Mouse (Mus musculus): ENCODE data around the gene Agrp. TPM values are rescaled to one million over a fixed set of nuclear protein-coding genes. Genes with fewer than 3 reads are reported as not detected.

The Agrp gene
- polyA plus RNA-seq, 1 experiment from 2014 or later, result 0.88 TPM

DNA sequence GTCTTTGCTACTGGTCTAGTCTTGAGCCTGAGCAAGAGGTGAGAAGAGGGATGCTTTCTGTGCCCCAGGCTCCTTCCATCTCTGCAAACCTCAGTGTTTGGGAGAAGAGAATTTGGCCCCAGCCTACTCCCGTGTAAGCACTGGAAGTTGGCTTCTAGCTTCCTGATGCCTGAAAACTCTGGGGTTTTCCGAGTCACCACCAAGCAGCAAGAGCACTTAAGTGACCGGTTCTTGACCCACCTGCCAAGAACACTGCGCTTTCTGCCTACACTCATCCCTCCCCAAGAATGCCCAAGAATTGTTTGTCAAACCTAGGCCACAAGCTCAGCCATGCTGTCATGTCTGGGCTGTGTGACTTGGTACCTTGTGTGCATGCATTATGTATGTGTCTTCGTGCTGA, 116.7 kb downstream of the Agrp start:
- Histone ChIP-seq H3K4me2 (replicated peaks) (no peak overlapping the region), H3K27ac (no peak overlapping the region)
- WGBS, result 43% methylated on average over 5 of the region's 5 CpGs

DNA sequence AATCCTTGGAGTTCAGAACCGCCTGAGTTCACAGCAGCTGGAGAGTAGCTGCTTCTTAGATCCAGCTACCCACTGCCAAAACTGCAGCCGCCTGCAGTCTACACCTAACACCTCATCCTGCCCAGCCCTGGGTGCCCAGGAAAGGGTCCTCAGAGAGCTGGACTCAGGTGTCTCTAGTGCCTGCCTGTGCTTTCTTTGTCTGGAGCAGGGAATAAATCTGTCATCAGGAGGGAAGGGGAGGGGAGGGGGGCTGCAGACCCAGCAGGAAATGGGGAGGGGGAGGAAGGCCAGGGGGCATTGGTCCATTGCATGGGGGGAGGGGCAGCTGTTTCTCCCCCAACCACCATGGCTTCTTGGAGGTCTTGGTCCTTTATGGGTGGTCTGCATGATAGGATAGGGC, 117.6 kb downstream of the Agrp start:
- Histone ChIP-seq H3K36me3 (no peaks in the 10 kb centered on the region), H3K27ac (no peak overlapping the region), H3K9ac (peak overlapping the region; percentile 54; the same call in 1 of the 2 replicates), H3K9me3 (no peaks in the 10 kb centered on the region), H3K27me3 (replicated peaks) (peaks cover 11% of the 10 kb centered on the region; the same call in 1 of the 2 replicates), H3K4me3 (replicated peaks) (peak overlapping the region; percentile 62), H3K4me1 (replicated peaks) (peaks cover 34% of the 10 kb centered on the region), H3K4me2 (replicated peaks) (peak overlapping the region; percentile 100)
- no peak for ATAC-seq
- WGBS, result 12% methylated on average over 2 of the region's 2 CpGs

More for the DNA sequence above, 116.7 kb downstream of the Agrp start:
- Histone ChIP-seq H3K4me1 (replicated peaks) (peaks cover 34% of the 10 kb centered on the region), H3K9me3 (no peaks in the 10 kb centered on the region), H3K4me3 (replicated peaks) (no peak overlapping the region), H3K36me3 (peaks cover 4% of the 10 kb centered on the region; the same call in 1 of the 2 replicates), H3K27me3 (replicated peaks) (peaks cover 11% of the 10 kb centered on the region; the same call in 1 of the 2 replicates), H3K9ac (no peak overlapping the region)
- no peak for ATAC-seq

- Histone ChIP-seq H3K36me3 (no peaks in the 10 kb centered on the region), H3K4me3 (replicated peaks) (peak within 1 kb of the TSS; percentile 62), H3K9me3 (no peaks in the 10 kb centered on the region), H3K9ac (peak within 1 kb of the TSS; percentile 54), H3K27me3 (replicated peaks) (peaks cover 11% of the 10 kb centered on the region; the same call in 1 of the 2 replicates), H3K4me2 (replicated peaks) (peak within 1 kb of the TSS; percentile 100), H3K4me1 (replicated peaks) (peaks cover 34% of the 10 kb centered on the region), H3K27ac (no peak within 1 kb of the TSS)
- under 1% methylated on average over 58 of the region's 68 CpGs for WGBS
- ATAC-seq, result peak; percentile 77
Measured at GRCm38 (mm10) chr8:105518436-105519313, 118.5 kb downstream of the Agrp start, which contains the start of gene Hsd11b2. Gene Hsd11b2, plus strand, starts transcription at chr8:105518755.

DNA sequence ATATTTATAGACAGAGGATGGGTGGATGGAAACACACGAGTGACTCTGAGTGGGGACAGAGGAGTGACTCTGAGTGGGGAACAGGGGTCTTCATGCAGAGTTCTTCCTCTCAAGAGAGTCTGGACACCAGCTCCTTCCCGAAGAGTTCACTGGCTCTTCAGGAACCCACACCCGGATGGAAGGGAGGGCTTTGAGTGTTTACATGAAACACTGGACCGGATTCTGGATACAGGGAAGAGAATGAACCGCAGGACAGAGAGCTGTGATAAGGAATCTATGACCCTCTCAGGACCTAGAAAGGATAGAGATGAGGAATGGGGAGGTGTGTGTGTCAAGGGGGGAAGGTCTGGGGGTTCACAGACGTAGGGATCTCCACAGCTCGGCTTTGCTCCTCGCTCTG, 119.8 kb downstream of the Agrp start:
- peaks cover 34% of the 10 kb centered on the region for H3K4me1 ChIP-seq (replicated peaks)
- H3K4me2 ChIP-seq (replicated peaks), result no peak overlapping the region; the same call in 1 of the 2 replicates

More for the DNA sequence above, 119.8 kb downstream of the Agrp start:
- no peak overlapping the region for H3K27ac ChIP-seq
- no peak overlapping the region for H3K9ac ChIP-seq
- no peaks in the 10 kb centered on the region for H3K36me3 ChIP-seq
- 38% methylated on average over 8 of the region's 8 CpGs for WGBS
- H3K4me3 ChIP-seq (replicated peaks), result no peak overlapping the region
- H3K9me3 ChIP-seq, result no peaks in the 10 kb centered on the region
- ATAC-seq, result no peak
- peaks cover 11% of the 10 kb centered on the region; the same call in 1 of the 2 replicates for H3K27me3 ChIP-seq (replicated peaks)

MicroRNAs within 50 kb of the gene (microRNA counts, 519-probe panel; counts per million panel counts)
- 2,560 counts per million, percentile 67 among the panel's probes with 10 or more counts for microRNA mmu-miR-1966

Other genes starting within 250 kb of the Agrp start
- gene Kctd19, start 223.9 kb downstream of the Agrp start, polyA plus RNA-seq (2015; fragmentation: Nextera tagmentation; extraction: Ambion mirVana), result 0.05 TPM in 1 of 2 replicates, not detected in the other
- 0.24 and 0.26 TPM in 2 replicates for gene Lrrc36, start 223.8 kb downstream of the Agrp start, polyA plus RNA-seq (2015; fragmentation: Nextera tagmentation; extraction: Ambion mirVana)
- 38.1 and 39.3 TPM in 2 replicates for gene Tppp3, start 165.9 kb downstream of the Agrp start, polyA plus RNA-seq (2015; fragmentation: Nextera tagmentation; extraction: Ambion mirVana)
- gene Zdhhc1, start 140.5 kb downstream of the Agrp start, polyA plus RNA-seq (2015; fragmentation: Nextera tagmentation; extraction: Ambion mirVana), result 20.1 and 22.6 TPM in 2 replicates
- gene Hsd11b2, start 118.6 kb downstream of the Agrp start, polyA plus RNA-seq (2015; fragmentation: Nextera tagmentation; extraction: Ambion mirVana), result 2.7 and 3.0 TPM in 2 replicates
- gene Atp6v0d1, start 71.3 kb downstream of the Agrp start, polyA plus RNA-seq (2015; fragmentation: Nextera tagmentation; extraction: Ambion mirVana), result 78.2 and 89.4 TPM in 2 replicates
- 18.4 and 18.5 TPM in 2 replicates for gene Ripor1, start 32.1 kb downstream of the Agrp start, polyA plus RNA-seq (2015; fragmentation: Nextera tagmentation; extraction: Ambion mirVana)
- gene Ctcf, start 825 bp downstream of the Agrp start, polyA plus RNA-seq (2015; fragmentation: Nextera tagmentation; extraction: Ambion mirVana), result 96.4 and 106 TPM in 2 replicates
- gene Carmil2, start 48.9 kb upstream of the Agrp start, polyA plus RNA-seq (2015; fragmentation: Nextera tagmentation; extraction: Ambion mirVana), result 1.0 and 1.1 TPM in 2 replicates
- gene Acd, start 63.7 kb upstream of the Agrp start, polyA plus RNA-seq (2015; fragmentation: Nextera tagmentation; extraction: Ambion mirVana), result 46.1 and 51.1 TPM in 2 replicates
- gene Pard6a, start 63.8 kb upstream of the Agrp start, polyA plus RNA-seq (2015; fragmentation: Nextera tagmentation; extraction: Ambion mirVana), result 12.7 and 13.4 TPM in 2 replicates
- 0.13 TPM in 1 of 2 replicates, not detected in the other for gene 4933405L10Rik, start 70.3 kb upstream of the Agrp start, polyA plus RNA-seq (2015; fragmentation: Nextera tagmentation; extraction: Ambion mirVana)
- 15.8 and 17.3 TPM in 2 replicates for gene Enkd1, start 70.8 kb upstream of the Agrp start, polyA plus RNA-seq (2015; fragmentation: Nextera tagmentation; extraction: Ambion mirVana)
- 10.5 and 10.6 TPM in 2 replicates for gene Gfod2, start 121.3 kb upstream of the Agrp start, polyA plus RNA-seq (2015; fragmentation: Nextera tagmentation; extraction: Ambion mirVana)
- gene Ranbp10, start 190.0 kb upstream of the Agrp start, polyA plus RNA-seq (2015; fragmentation: Nextera tagmentation; extraction: Ambion mirVana), result 8.5 and 8.9 TPM in 2 replicates
- gene Tsnaxip1, start 190.3 kb upstream of the Agrp start, polyA plus RNA-seq (2015; fragmentation: Nextera tagmentation; extraction: Ambion mirVana), result not detected in 2 replicates
- 33.6 and 34.9 TPM in 2 replicates for gene Cenpt, start 215.9 kb upstream of the Agrp start, polyA plus RNA-seq (2015; fragmentation: Nextera tagmentation; extraction: Ambion mirVana)
- gene Thap11, start 217.7 kb upstream of the Agrp start, polyA plus RNA-seq (2015; fragmentation: Nextera tagmentation; extraction: Ambion mirVana), result 54.9 and 60.0 TPM in 2 replicates
- gene Nutf2, start 223.2 kb upstream of the Agrp start, polyA plus RNA-seq (2015; fragmentation: Nextera tagmentation; extraction: Ambion mirVana), result 192 and 253 TPM in 2 replicates
- gene Edc4, start 243.5 kb upstream of the Agrp start, polyA plus RNA-seq (2015; fragmentation: Nextera tagmentation; extraction: Ambion mirVana), result 35.9 and 38.4 TPM in 2 replicates

Data from intestine, embryonic 15.5 days (tissue).